Mouse (Mus musculus) lung, postnatal 36 days (tissue): Measurements from ENCODE around the gene 3110009E18Rik.

Source experiments
- DNase-seq: peaks from one replicate; pipeline ENCODE4 v3.0.0; 2022; ENCODE audit warnings: mixed read lengths

Gene 3110009E18Rik

GRCm38 (mm10) chr1:120105556-120105959, 15.4 kb upstream of the 3110009E18Rik start:
- DNase-seq: peak; percentile 82

- no peak for DNase-seq
Observed at GRCm38 (mm10) chr1:120109741-120110432, 11.1 kb upstream of the 3110009E18Rik start.

- DNase-seq: no peak
Observed at GRCm38 (mm10) chr1:120111766-120112165, 9.2 kb upstream of the 3110009E18Rik start.

GRCm38 (mm10) chr1:120112251-120113187, 8.5 kb upstream of the 3110009E18Rik start:
- no peak for DNase-seq

- DNase-seq: no peak
Observed at GRCm38 (mm10) chr1:120115671-120116081, 5.3 kb upstream of the 3110009E18Rik start.

- peak; percentile 41 for DNase-seq
Observed at GRCm38 (mm10) chr1:120116106-120116505, 4.9 kb upstream of the 3110009E18Rik start.

GRCm38 (mm10) chr1:120118854-120119253, 2.1 kb upstream of the 3110009E18Rik start:
- DNase-seq: no peak

GRCm38 (mm10) chr1:120119389-120119788, 1.6 kb upstream of the 3110009E18Rik start:
- DNase-seq: no peak

GRCm38 (mm10) chr1:120120141-120120968, 632 bp upstream of the 3110009E18Rik start:
- DNase-seq: peak; percentile 71

GRCm38 (mm10) chr1:120121930-120122530, 1.0 kb downstream of the 3110009E18Rik start:
- DNase-seq: no peak

GRCm38 (mm10) chr1:120122634-120123383, 1.8 kb downstream of the 3110009E18Rik start:
- no peak for DNase-seq

GRCm38 (mm10) chr1:120124839-120125238, 3.9 kb downstream of the 3110009E18Rik start:
- peak; percentile 27 for DNase-seq

- DNase-seq: no peak
Observed at GRCm38 (mm10) chr1:120125471-120125870, 4.5 kb downstream of the 3110009E18Rik start.

- no peak for DNase-seq
Observed at GRCm38 (mm10) chr1:120126318-120126717, 5.3 kb downstream of the 3110009E18Rik start.

- DNase-seq: no peak
Observed at GRCm38 (mm10) chr1:120132376-120132775, 11.4 kb downstream of the 3110009E18Rik start.

- peak; percentile 18 for DNase-seq
Observed at GRCm38 (mm10) chr1:120135934-120136786, 15.2 kb downstream of the 3110009E18Rik start.

GRCm38 (mm10) chr1:120138923-120139540, 18.0 kb downstream of the 3110009E18Rik start:
- no peak for DNase-seq

GRCm38 (mm10) chr1:120140144-120140693, 19.2 kb downstream of the 3110009E18Rik start:
- DNase-seq: no peak

- peak; percentile 23 for DNase-seq
Observed at GRCm38 (mm10) chr1:120142551-120142950, 21.6 kb downstream of the 3110009E18Rik start.
